Mouse (Mus musculus): ENCODE data around the gene Crybb2. TPM values are rescaled to one million over a fixed set of nuclear protein-coding genes. Genes with fewer than 3 reads are reported as not detected.

Crybb2 gene
- polyA plus RNA-seq, 1 experiment from 2014 or later, result not detected

DNA sequence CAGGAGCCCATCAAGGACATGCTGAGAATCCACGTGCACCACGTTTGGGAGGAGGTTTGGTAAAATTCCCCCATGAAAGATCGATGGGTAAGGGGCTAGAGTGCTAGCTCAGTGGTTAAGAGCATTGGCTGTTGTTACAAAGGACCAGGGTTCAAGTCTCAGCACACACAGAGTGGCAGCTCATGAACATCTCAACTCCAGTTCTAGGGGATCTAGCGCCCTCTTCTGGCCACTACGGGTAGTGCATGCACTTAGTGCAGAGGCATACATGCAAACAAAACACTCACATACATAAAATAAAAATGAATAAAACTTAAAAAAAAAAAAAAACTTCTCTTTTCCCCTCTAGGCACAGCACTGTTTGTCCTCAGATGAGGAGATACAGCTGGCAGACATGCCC, 8.8 kb upstream of the Crybb2 start:
- Histone ChIP-seq H3K27ac (replicated peaks) (no peak overlapping the region), H3K36me3 (no peaks in the 10 kb centered on the region), H3K9ac (no peak overlapping the region), H3K4me2 (replicated peaks) (no peak overlapping the region), H3K27me3 (0 out of 2 replicates have a peak, but pooled peaks cover 3% of the 10 kb centered on the region), H3K4me1 (peaks cover 7% of the 10 kb centered on the region), H3K9me3 (replicated peaks) (no peaks in the 10 kb centered on the region), H3K4me3 (replicated peaks) (no peak overlapping the region)
- no peak for ATAC-seq (ENCODE audit: insufficient number of reproducible peaks, low FRiP score, low TSS enrichment, low read depth)
- 72% methylated on average over 5 of the region's 5 CpGs for WGBS

DNA sequence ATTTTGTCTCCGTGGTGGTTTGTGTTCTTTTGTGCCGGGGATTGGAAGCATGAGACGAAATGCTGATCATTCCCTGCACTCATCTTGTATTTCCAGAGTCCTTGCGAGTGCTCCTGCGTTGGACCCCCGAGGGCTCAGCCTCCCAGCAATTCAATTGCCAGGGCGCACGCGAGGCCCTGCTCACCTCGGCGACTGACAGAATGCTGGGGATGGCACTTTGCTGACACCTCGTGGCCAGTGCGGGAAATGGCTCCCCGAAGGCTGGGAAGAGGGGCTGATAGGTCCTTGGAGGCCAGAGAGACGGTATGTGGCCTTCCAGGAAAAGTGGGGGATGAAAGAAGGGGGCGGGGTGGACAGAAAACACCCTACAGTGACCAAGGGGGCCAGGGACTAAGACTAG, 15.6 kb downstream of the Crybb2 start:
- Histone ChIP-seq H3K4me2 (replicated peaks) (no peak overlapping the region), H3K36me3 (no peaks in the 10 kb centered on the region), H3K4me3 (replicated peaks) (no peak overlapping the region), H3K27me3 (peaks cover 5% of the 10 kb centered on the region; the same call in 1 of the 2 replicates), H3K9me3 (replicated peaks) (no peaks in the 10 kb centered on the region), H3K4me1 (peaks cover 3% of the 10 kb centered on the region; the same call in 1 of the 2 replicates), H3K27ac (replicated peaks) (no peak overlapping the region), H3K9ac (no peak overlapping the region)
- ATAC-seq (ENCODE audit: insufficient number of reproducible peaks, low FRiP score, low TSS enrichment, low read depth), result no peak
- WGBS, result 3% methylated on average over 16 of the region's 16 CpGs

DNA sequence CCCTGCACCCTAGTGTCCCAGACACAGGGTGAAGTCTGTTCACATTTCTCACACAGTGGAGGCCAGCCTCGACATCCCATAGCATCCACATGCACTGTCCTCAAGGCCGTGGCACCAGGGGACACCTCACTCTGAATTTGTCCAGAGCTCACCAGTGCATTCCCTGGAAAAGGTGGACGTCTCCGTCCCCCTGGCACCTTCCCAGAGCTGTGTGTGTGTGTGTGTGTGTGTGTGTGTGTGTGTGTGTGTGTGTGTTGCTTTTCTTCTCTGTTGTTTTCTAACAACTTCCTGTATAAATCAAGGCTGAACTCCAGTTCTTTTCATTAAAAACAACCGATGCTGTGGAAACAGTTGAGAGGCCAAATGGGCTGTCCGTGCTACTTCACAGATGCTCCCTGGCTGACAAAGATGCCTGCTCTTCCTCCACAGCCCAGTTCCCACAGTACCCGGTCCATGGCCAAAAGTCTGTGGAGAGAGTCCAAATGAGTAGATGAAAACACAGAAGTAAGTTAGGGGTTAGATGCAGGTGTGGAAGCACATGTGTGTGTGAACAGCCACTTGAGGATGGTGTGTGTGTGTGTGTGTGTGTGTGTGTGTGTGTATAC, 19.2 kb downstream of the Crybb2 start:
- H3K9ac ChIP-seq, result no peak overlapping the region
- H3K27ac ChIP-seq (replicated peaks), result no peak overlapping the region
- peaks cover 5% of the 10 kb centered on the region; the same call in 1 of the 2 replicates for H3K27me3 ChIP-seq
- 63% methylated on average over 7 of the region's 7 CpGs for WGBS
- no peaks in the 10 kb centered on the region for H3K9me3 ChIP-seq (replicated peaks)
- no peak overlapping the region for H3K4me3 ChIP-seq (replicated peaks)
- H3K4me2 ChIP-seq (replicated peaks), result no peak overlapping the region
- H3K36me3 ChIP-seq, result no peaks in the 10 kb centered on the region
- no peak for ATAC-seq (ENCODE audit: insufficient number of reproducible peaks, low FRiP score, low TSS enrichment, low read depth)
- H3K4me1 ChIP-seq, result peaks cover 3% of the 10 kb centered on the region; the same call in 1 of the 2 replicates

DNA sequence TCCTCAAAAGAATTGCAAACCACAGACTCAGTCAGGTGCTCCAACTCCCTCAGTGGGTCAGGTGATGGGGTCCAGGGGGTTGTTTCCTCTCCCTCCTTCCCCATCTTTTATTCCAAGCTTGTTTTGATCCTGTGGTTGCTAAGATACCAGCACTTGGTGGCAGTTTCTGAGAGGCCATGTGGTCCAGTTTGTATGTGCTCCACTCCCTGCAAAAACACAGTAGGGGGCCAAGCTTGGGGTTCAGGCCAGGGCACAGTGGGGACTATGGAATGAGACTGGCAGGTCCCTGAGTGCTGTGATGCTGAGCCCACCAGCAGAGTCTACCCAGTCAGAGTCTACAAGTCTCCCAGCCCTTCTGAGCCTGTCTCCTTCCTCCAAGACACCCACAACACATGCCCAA, 20.0 kb downstream of the Crybb2 start:
- no peak overlapping the region for H3K4me2 ChIP-seq (replicated peaks)
- H3K9ac ChIP-seq, result no peak overlapping the region
- no peak overlapping the region for H3K4me3 ChIP-seq (replicated peaks)
- peaks cover 3% of the 10 kb centered on the region; the same call in 1 of the 2 replicates for H3K4me1 ChIP-seq
- no peaks in the 10 kb centered on the region for H3K36me3 ChIP-seq
- ATAC-seq (ENCODE audit: insufficient number of reproducible peaks, low FRiP score, low TSS enrichment, low read depth), result no peak
- H3K27me3 ChIP-seq, result peaks cover 5% of the 10 kb centered on the region; the same call in 1 of the 2 replicates
- H3K9me3 ChIP-seq (replicated peaks), result no peaks in the 10 kb centered on the region
- H3K27ac ChIP-seq (replicated peaks), result no peak overlapping the region

DNA sequence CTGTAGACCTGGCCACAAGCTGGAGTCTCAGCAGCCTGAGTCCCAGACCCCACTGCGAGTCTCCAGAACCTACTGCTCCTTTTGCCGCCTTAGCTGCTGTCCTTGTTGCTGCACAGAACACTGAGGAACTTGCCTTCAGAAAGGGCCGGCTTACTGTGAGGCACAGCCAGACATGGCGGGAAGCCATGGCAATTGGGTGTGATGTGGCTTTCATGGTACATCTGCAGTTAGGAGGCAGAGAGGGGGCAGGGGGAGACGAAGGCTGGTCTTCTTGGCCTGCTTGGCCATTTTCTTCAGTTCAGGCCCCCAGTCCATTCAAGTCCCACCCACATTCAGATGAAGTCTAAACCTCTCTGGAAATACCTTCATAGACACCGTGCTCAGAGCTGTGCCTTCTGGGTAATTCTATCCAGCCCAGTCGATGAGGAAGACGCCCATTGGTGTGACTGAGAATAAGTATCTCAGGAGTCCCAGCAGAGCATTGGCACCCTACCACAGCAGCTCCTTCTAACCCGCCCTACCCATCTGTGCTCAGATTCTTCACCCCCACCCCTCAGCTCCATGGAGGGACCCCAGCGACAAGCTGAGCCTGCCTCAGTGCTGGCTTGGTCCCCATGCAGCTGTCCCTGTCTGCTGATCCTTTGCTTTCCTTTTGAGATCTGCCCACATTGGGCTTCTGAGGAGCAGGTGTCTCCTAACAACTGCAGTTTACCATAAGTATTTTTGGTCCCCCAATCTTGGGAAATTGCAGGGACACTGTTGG, 24.2 kb downstream of the Crybb2 start:
- ATAC-seq (ENCODE audit: insufficient number of reproducible peaks, low FRiP score, low TSS enrichment, low read depth), result peak; percentile 49; the same call in 1 of the 2 replicates
- Histone ChIP-seq H3K4me3 (replicated peaks) (no peak overlapping the region), H3K4me1 (peaks cover 6% of the 10 kb centered on the region; the same call in 1 of the 2 replicates), H3K9me3 (replicated peaks) (no peaks in the 10 kb centered on the region), H3K36me3 (no peaks in the 10 kb centered on the region), H3K27ac (replicated peaks) (no peak overlapping the region), H3K4me2 (replicated peaks) (no peak overlapping the region), H3K9ac (no peak overlapping the region), H3K27me3 (no peaks in the 10 kb centered on the region)
- WGBS, result 79% methylated on average over 10 of the region's 10 CpGs

DNA sequence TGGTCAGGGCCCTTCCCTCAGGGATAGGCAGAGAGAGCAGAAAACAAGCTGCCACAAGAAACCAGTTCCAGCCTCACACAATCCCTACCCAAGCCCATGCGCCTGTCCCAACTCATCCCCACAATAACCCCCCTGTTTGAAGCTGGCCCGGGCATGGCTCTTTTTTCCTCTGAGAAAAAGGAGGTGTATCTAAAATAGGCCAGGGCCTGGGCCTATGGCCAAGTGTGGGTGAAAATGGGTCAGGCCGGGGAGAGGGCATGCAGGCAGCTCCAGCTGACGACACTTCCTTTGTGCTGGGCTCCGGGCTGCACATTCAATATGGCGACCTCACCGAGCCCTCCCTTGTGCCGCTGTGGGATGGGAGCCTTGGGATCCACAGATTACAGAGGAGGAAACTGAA, 26.4 kb downstream of the Crybb2 start:
- Histone ChIP-seq H3K4me1 (peaks cover 6% of the 10 kb centered on the region; the same call in 1 of the 2 replicates), H3K4me2 (replicated peaks) (no peak overlapping the region), H3K27ac (replicated peaks) (no peak overlapping the region), H3K9ac (no peak overlapping the region), H3K9me3 (replicated peaks) (no peaks in the 10 kb centered on the region), H3K36me3 (no peaks in the 10 kb centered on the region), H3K4me3 (replicated peaks) (no peak overlapping the region), H3K27me3 (no peaks in the 10 kb centered on the region)
- no peak for ATAC-seq (ENCODE audit: insufficient number of reproducible peaks, low FRiP score, low TSS enrichment, low read depth)
- 74% methylated on average over 8 of the region's 8 CpGs for WGBS

DNA sequence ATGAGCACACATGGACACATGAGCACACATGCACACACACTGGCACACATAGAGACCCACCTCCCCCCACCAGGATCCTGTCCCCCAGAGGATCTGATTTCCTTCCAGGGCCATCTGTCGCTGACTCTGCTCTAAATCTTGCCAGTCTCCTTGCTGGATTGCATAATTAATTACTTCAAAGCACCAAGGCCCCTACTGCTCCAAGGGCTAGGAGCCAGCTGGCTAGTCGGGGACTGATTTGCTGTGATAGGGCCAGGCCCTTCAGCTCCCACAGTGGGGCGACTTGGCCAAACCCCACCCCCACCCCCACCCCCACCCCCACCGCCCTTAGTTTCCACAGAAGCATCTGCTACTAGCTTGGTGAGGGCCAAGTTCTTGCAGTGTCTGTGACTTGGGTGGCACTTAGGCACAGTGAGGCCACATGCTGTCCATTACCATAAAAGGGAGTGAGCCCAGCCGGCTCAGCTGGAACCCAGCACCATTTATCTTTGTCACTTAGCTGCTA, 28.3 kb downstream of the Crybb2 start:
- H3K9ac ChIP-seq, result no peak overlapping the region
- H3K36me3 ChIP-seq, result no peaks in the 10 kb centered on the region
- no peak overlapping the region for H3K4me3 ChIP-seq (replicated peaks)
- H3K4me1 ChIP-seq, result peaks cover 6% of the 10 kb centered on the region; the same call in 1 of the 2 replicates
- no peak overlapping the region for H3K27ac ChIP-seq (replicated peaks)
- no peaks in the 10 kb centered on the region for H3K27me3 ChIP-seq
- H3K9me3 ChIP-seq (replicated peaks), result no peaks in the 10 kb centered on the region
- no peak overlapping the region for H3K4me2 ChIP-seq (replicated peaks)
- ATAC-seq (ENCODE audit: insufficient number of reproducible peaks, low FRiP score, low TSS enrichment, low read depth), result peak; percentile 46; the same call in 1 of the 2 replicates
- 17% methylated on average over 5 of the region's 5 CpGs for WGBS

DNA sequence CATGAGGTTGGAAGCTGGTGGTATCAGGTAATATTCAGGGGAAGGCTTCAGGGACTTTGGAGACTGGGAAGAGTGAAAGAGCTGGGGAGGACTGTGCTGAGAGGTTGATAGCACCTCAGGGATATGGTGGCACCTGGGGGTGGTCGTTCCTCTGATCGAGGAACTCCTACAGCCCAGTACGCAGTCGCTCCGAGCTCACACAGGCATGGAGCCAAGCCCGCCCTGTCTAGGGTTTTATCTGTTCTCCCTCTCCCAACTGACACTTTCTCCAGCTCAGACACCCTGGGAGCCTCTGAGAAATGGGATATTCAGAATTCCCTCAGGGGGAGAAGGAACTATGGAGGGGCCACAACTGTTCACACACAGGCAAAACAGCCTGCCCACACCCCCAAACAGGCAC, 29.1 kb downstream of the Crybb2 start:
- ATAC-seq (ENCODE audit: insufficient number of reproducible peaks, low FRiP score, low TSS enrichment, low read depth), result no peak
- 70% methylated on average over 6 of the region's 6 CpGs for WGBS
- no peaks in the 10 kb centered on the region for H3K27me3 ChIP-seq

DNA sequence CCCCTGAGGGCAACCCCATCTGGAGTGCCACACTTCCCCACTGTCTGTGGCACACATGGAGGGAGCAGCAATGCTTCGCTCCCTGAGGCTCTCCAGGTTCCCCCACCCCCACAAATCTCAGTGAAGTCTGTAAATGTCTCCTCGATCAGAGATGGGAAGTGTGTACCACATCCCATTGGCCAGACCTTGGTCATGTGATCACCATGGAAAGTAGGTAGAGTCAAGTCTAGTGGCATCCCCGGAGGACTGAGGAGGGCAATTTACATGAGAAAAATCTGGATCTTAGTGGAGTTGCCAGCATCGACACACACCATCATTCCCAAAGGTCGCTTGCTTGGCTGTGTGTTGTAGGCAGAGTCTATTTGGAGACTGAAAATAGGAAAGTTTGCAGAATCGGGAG, 31.3 kb downstream of the Crybb2 start:
- Histone ChIP-seq H3K27me3 (no peaks in the 10 kb centered on the region), H3K27ac (replicated peaks) (no peak overlapping the region), H3K4me2 (replicated peaks) (no peak overlapping the region), H3K4me3 (replicated peaks) (no peak overlapping the region), H3K9ac (no peak overlapping the region), H3K9me3 (replicated peaks) (no peaks in the 10 kb centered on the region), H3K36me3 (no peaks in the 10 kb centered on the region), H3K4me1 (peaks cover 28% of the 10 kb centered on the region)
- WGBS, result 79% methylated on average over 6 of the region's 6 CpGs
- ATAC-seq (ENCODE audit: insufficient number of reproducible peaks, low FRiP score, low TSS enrichment, low read depth), result no peak

More for the DNA sequence above, 29.1 kb downstream of the Crybb2 start:
- Histone ChIP-seq H3K4me2 (replicated peaks) (no peak overlapping the region), H3K9ac (no peak overlapping the region), H3K9me3 (replicated peaks) (no peaks in the 10 kb centered on the region), H3K36me3 (no peaks in the 10 kb centered on the region), H3K4me3 (replicated peaks) (no peak overlapping the region), H3K4me1 (peaks cover 13% of the 10 kb centered on the region), H3K27ac (replicated peaks) (no peak overlapping the region; the same call in 1 of the 2 replicates)

DNA sequence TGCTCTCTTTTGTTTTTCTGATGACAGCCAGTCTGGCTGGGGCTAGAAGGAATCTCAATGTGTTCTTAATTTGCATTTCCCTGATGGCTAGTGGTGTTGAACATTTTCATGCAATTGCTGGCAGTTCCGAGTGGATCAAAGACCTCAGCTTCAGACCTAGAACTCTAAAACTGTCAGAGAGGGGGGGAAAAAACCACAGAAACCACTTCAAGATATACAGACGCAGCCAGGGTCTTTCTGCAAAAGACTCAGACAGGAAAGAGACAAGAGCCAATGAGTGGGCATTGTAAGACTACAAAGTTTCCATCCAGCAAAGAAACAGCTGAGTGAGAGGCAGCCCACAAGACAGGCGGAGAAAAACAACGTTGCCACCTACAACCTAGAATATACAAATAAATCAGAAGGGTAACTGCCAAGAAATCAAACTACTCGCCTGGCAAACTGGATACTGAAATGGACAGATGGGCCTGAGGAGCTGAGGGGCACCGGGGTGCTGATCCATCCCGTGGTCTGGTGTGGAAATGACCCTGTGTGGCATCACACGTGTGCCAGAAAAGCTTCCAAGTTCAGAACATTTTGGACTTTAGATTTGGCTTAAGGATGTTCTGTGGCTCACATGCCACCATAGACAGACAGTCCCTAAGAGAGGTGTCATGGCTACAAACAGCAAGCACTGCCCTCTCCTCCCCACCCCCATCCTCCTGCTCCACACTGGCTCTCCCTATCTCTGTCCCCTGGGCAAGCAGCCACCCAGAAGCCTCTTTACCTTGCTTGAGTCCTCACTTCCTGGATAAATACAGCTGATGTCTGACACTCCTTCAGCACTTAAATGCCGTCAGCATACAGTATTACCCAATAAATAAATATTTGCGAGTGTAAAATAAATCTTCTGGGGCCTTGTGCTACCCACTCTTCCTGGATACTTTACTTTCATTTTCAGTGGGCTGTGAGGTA, 34.5 kb downstream of the Crybb2 start:
- H3K4me2 ChIP-seq (replicated peaks), result no peak overlapping the region
- H3K27ac ChIP-seq (replicated peaks), result peak overlapping the region; percentile 29

More for the DNA sequence above, 34.5 kb downstream of the Crybb2 start:
- Histone ChIP-seq H3K36me3 (no peaks in the 10 kb centered on the region), H3K4me3 (replicated peaks) (no peak overlapping the region), H3K4me1 (peaks cover 22% of the 10 kb centered on the region), H3K9ac (no peak overlapping the region), H3K9me3 (replicated peaks) (no peaks in the 10 kb centered on the region), H3K27me3 (no peaks in the 10 kb centered on the region; the same call in 1 of the 2 replicates)
- WGBS, result 33% methylated on average over 10 of the region's 10 CpGs
- no peak for ATAC-seq (ENCODE audit: insufficient number of reproducible peaks, low FRiP score, low TSS enrichment, low read depth)
